Mouse (Mus musculus): ENCODE measurements at regions not wholly inside any gene's neighbourhood (a gene's known extent, or its start where the extent isn't known, plus 50 kb on each side); places are given as distances from the start of the nearest gene placed in this dataset.
A peak's percentile ranks its signal among the peaks of the same experiment; 100 is the strongest.
"Not testable (repeated sequence)": the region's sequence is repeated elsewhere in the genome, so short reads cannot be mapped to it uniquely, and the experiment has no call there.

- intact Hi-C loops (cut with DNase I), result no loop called here
- DNase-seq, result no peak
Observed at GRCm38 (mm10) chr1:149129767-149130287, 831.3 kb downstream of the Pla2g4a start.

DNA sequence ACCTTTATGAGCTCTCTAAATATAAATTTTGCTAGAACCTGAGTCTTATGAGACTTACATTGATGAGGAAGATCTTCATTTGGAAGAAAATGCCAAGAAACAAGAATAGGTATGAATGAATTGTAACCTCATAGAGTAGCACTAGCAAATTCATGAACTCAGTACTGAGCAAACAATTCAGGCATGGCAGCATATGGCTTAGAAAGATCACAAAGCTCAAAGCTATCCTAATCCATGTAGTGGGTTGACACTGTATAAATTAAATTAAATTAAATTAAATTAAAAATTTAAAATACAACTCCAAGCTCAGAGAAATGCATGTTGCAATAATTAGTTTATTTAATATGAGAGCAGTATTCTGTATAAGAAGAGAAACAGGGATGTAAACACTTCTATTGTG is 832.0 kb downstream of the Pla2g4a start:
- intact Hi-C loops (cut with DNase I), result no loop called here
- DNase-seq, result no peak

DNA sequence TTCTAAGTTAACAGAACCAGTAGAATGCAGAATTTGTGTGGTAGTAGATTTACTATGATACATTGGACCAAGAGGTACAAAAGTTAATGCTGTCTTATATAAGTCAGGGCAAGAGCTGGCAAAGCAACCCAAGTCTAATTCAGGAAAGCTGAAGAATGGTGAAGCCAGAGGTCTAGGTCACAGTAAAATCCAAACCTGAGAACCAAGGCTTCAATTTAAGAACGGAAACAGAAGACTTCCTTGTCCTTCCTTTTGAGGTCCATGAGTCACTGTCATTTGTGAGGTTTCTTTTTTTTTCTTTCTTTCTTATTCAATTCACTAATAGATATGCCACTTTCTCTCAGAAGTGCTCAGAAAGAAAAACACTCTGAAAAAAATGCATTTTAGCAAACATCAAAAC is 833.4 kb downstream of the Pla2g4a start:
- DNase-seq, result no peak
- intact Hi-C loops (cut with DNase I), result no loop called here

- intact Hi-C loops (cut with DNase I), result no loop called here
- DNase-seq, result no peak
Observed at GRCm38 (mm10) chr1:149103396-149103795, 857.7 kb downstream of the Pla2g4a start.

DNA sequence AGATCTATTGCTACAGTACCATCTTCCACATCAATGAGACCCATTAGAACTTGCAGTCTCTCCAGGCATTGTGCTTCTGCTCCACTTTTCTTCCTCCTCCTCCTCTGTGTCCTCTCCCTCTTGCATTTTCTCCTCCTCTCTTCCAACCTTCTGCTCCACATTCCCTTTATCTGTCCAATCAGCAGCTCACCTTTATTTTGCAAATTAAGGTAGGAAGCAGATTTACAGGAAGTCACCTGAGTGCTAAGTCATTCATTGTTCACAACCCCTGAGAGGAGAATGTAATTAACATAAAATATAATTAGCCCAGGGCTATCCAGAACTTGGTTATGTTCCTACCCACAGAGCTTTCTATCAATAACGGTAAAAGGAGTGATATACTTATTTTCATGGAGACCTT is 863.7 kb downstream of the Pla2g4a start:
- intact Hi-C loops (cut with DNase I), result no loop called here
- DNase-seq, result no peak

GRCm38 (mm10) chr1:149074681-149075080 is 886.4 kb downstream of the Pla2g4a start:
- DNase-seq, result no peak
- intact Hi-C loops (cut with DNase I), result no loop called here

GRCm38 (mm10) chr1:149069570-149069969 is 891.5 kb downstream of the Pla2g4a start:
- DNase-seq, result no peak
- intact Hi-C loops (cut with DNase I), result no loop called here

- intact Hi-C loops (cut with DNase I); DNase-seq: not testable (repeated sequence)
Observed at GRCm38 (mm10) chr1:149063011-149063410, 898.1 kb downstream of the Pla2g4a start.

GRCm38 (mm10) chr1:149038188-149038967 is 922.7 kb downstream of the Pla2g4a start:
- DNase-seq, result no peak
- intact Hi-C loops (cut with DNase I), result no loop called here

DNA sequence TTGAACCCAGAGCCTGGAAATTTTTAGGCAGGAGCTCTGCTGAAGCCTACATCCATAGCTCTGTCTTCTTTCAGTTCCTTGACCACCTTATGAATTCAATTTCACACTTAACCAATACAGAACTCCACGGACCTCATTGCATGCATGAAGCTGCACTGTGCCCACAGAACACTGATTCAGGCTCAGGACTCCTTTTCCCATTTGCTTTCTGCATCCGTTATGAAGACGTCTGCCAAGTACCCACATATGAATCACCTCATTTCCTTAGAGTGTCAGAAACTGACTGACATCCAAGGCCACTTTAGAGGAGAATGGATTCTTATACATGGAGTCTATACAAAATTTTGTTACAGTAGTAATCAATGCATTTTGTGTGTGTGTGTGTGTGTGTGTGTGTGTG is 932.8 kb downstream of the Pla2g4a start:
- intact Hi-C loops (cut with DNase I), result no loop called here
- no peak for DNase-seq

- intact Hi-C loops (cut with DNase I), result no loop called here
- DNase-seq, result peak; percentile 2
Observed at GRCm38 (mm10) chr1:149021734-149022133, 939.4 kb downstream of the Pla2g4a start.

- intact Hi-C loops (cut with DNase I), result no loop called here
- DNase-seq, result peak; percentile 28
Observed at GRCm38 (mm10) chr1:149021273-149021672, 939.8 kb downstream of the Pla2g4a start.

DNA sequence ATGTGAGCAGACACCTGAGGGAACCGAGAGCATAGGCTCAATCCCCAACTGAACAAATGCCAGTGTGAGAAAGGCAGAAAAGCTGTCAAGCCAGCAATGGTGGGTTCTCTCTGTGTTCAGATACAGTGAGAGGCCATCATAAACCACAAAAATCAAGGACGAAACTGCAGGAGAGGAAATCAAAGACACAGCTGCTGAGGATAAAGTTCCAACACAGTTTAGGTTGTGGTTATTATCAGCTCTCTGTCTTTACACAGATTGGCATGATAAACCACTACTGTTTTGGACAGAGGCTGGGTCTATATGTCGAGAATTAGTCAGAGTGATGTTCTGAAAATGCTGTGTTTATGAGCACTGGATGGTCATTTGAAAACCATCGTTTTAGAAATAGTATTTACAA is 946.5 kb downstream of the Pla2g4a start:
- no peak for DNase-seq
- intact Hi-C loops (cut with DNase I), result no loop called here

GRCm38 (mm10) chr1:149010767-149011166 is 950.3 kb downstream of the Pla2g4a start:
- intact Hi-C loops (cut with DNase I), result no loop called here
- DNase-seq, result no peak

DNA sequence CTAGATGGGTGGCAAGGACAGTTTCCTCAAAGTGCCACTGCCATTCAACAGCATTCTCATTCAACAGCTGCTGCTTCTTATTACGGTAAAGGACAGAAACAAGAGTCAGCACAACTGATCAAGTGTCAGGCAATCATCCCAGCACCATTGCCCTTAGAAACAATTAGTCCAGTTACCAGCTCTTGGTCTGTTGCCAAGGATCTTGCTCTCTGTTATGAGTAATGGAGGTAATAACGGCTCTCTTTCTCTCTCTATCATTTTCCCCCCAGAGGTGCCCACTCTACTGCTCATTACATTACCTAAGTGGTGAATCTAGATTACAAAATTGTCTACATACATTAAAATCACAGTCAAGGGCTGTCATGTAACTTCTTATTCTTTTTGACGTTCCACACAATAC is 961.0 kb downstream of the Pla2g4a start:
- intact Hi-C loops (cut with DNase I), result no loop called here
- DNase-seq, result no peak

GRCm38 (mm10) chr1:148993586-148993985 is 967.5 kb downstream of the Pla2g4a start:
- no peak for DNase-seq
- intact Hi-C loops (cut with DNase I), result no loop called here

GRCm38 (mm10) chr1:148977377-148977776 is 983.7 kb downstream of the Pla2g4a start:
- intact Hi-C loops (cut with DNase I), result no loop called here
- no peak for DNase-seq

- intact Hi-C loops (cut with DNase I), result no loop called here
- no peak for DNase-seq
Observed at GRCm38 (mm10) chr1:148965358-148965757, 995.7 kb downstream of the Pla2g4a start.

DNA sequence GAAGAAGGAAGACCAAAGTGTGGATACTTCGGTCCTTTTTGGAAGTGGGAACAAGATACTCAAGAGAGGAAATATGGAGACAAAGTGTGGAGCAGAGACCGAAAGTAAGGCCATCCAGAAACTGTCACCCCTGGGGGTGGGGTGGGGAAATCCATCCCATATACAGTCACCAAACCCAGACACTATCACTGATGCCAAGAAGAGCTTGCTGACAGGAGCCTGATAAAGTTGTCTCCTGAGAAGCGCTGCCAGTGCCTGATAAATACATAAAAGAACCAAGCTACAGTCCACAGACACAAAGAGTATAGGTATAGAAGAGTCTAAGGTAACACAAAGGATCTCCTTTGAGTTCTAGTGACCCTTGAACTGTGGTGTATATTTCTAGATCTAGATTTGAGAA is 1026.7 kb downstream of the Pla2g4a start:
- intact Hi-C loops (cut with DNase I), result no loop called here
- no peak for DNase-seq

DNA sequence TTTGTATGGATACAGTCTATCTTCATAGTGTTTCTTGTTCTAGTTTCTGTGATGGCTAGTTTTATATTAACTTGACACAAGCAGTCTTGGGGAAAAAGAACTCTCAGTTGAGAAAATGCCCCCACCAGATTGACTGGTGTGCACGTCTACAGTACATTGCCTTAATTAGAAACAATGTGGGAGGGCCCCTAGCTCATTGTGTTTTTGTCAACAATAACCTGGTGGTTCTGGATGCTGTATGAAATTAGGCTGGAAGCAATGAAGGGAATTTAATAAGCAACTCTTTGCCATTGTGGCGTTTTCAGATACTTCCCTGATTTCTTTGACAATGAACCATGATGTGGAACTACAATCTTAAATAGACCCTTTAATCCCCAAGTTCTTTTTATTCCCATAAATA is 1036.6 kb downstream of the Pla2g4a start:
- DNase-seq, result no peak
- intact Hi-C loops (cut with DNase I), result no loop called here

- DNase-seq, result no peak
- intact Hi-C loops (cut with DNase I), result no loop called here
Observed at GRCm38 (mm10) chr1:148917062-148917461, 1044.0 kb downstream of the Pla2g4a start.

GRCm38 (mm10) chr1:148912819-148913218 is 1048.3 kb downstream of the Pla2g4a start:
- no peak for DNase-seq
- intact Hi-C loops (cut with DNase I), result no loop called here

- DNase-seq, result no peak
- intact Hi-C loops (cut with DNase I), result no loop called here
Observed at GRCm38 (mm10) chr1:148904067-148904466, 1057.0 kb downstream of the Pla2g4a start.

Data from left cerebral cortex, postnatal 4 days (tissue).